Mouse (Mus musculus): ENCODE results near the gene Rdh12. TPM values are rescaled to one million over a fixed set of nuclear protein-coding genes. Genes with fewer than 3 reads are reported as not detected.

The Rdh12 gene
- polyA plus RNA-seq, 1 experiment: 0.78 TPM

DNA sequence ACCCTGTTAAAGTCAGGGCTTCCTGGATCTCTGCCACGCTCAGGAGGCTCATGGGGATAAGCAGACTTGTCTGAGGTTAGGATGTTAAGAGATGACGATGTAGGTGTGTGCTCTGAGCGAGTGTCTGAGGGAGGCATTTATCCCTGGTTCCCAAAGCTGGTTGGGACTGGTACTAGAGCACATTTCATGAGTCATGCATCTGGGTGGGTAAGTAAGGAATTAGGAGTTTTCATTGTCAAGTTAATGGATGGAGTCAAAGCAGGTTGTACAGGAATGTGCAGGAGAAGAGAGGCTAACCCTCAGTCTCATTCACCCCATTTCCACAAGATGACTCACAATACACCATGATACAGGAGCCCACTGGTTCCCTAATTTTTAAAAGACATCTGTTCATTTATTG lies 39.4 kb downstream of the Rdh12 start:
- Histone ChIP-seq H3K27me3 (replicated peaks; ENCODE audit: control insufficient read depth, insufficient read depth, low read length) (no peaks in the 10 kb centered on the region), H3K36me3 (ENCODE audit: control insufficient read depth, insufficient read depth, low read length) (peaks cover 2% of the 10 kb centered on the region), H3K27ac (ENCODE audit: insufficient read depth, low read depth, low read length) (no peak overlapping the region), H3K4me3 (ENCODE audit: insufficient read depth, low read depth, low read length) (no peak overlapping the region), H3K4me1 (ENCODE audit: control insufficient read depth, insufficient read depth, low read length) (no peaks in the 10 kb centered on the region)
- WGBS: 96% methylated on average over 3 of the region's 3 CpGs
- no peak for DNase-seq
- TF ChIP-seq CTCF (conservative IDR thresholded peaks at IDR 0.05; ENCODE audit: insufficient read depth, insufficient read length, low read depth, low read length) (no peak), POLR2A (IDR thresholded peaks at IDR 0.05; ENCODE audit: low read depth, low read length) (no peak)

DNA sequence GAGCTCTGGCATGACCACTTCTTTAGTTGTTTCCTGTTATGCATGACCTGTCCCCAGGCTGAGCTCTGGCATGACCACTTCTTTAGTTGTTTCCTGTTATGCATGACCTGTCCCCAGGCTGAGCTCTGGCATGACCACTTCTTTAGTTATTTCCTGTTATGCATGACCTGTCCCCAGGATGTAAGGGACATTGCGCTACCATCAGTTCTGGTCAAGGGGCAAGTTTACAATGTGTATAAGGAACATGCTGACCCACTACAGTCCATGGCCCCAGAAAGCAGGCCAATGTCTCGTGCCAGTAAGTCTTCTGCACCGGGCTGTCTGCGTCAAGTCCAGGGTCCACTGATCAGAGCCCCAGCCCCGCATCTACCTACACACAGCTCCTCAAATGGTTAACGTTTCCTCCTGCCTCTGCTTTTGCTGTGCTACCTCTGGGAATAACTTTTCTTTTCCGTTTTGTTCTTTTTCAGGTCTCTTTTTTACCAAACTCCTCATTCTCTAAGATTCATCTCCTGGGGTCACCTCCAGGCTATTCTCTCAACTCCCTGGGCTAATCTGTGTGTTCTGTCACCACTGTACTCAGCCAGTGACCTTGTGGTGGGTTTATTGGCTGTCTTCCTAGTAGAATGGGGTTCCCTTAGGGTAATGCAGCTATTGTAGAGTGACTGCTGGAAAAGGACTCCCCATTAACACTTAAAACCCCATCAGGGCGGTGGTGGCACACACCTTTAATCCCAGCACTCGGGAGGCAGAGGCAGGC lies 44.8 kb downstream of the Rdh12 start:
- Histone ChIP-seq H3K4me3 (ENCODE audit: insufficient read depth, low read depth, low read length) (no peak overlapping the region), H3K36me3 (ENCODE audit: control insufficient read depth, insufficient read depth, low read length) (no peaks in the 10 kb centered on the region; the same call in none of the 2 replicates), H3K27ac (ENCODE audit: insufficient read depth, low read depth, low read length) (peak overlapping the region; percentile 21; the same call in 1 of the 2 replicates), H3K4me1 (ENCODE audit: control insufficient read depth, insufficient read depth, low read length) (peaks cover 6% of the 10 kb centered on the region; the same call in 1 of the 2 replicates), H3K27me3 (replicated peaks; ENCODE audit: control insufficient read depth, insufficient read depth, low read length) (no peaks in the 10 kb centered on the region)
- TF ChIP-seq CTCF (conservative IDR thresholded peaks at IDR 0.05; ENCODE audit: insufficient read depth, insufficient read length, low read depth, low read length): no peak
- no peak for TF ChIP-seq POLR2A (IDR thresholded peaks at IDR 0.05; ENCODE audit: low read depth, low read length)
- DNase-seq: peak; percentile 30
- WGBS: 55% methylated on average over 9 of the region's 9 CpGs

DNA sequence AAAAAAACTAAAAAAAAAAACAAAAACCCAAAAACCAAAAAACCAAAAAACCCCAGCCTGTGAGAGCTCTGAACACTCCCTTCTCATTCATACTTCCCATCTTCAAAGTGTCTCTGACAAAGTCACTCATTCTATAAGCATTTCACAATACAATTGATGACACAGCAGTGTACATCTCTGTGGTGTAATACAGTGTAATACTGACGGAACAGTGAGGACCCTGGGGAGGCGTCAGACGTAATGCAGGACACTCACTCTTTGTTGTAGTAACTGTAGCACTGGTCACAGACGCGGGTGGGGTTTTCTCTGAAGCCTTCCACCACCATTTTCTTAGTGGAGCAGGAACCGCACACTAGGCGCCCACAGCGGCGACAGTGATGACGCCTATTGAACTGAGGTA lies 46.3 kb downstream of the Rdh12 start:
- WGBS: 98% methylated on average over 10 of the region's 10 CpGs
- Histone ChIP-seq H3K4me1 (ENCODE audit: control insufficient read depth, insufficient read depth, low read length) (peaks cover 6% of the 10 kb centered on the region; the same call in 1 of the 2 replicates), H3K36me3 (ENCODE audit: control insufficient read depth, insufficient read depth, low read length) (no peaks in the 10 kb centered on the region; the same call in none of the 2 replicates)

DNA sequence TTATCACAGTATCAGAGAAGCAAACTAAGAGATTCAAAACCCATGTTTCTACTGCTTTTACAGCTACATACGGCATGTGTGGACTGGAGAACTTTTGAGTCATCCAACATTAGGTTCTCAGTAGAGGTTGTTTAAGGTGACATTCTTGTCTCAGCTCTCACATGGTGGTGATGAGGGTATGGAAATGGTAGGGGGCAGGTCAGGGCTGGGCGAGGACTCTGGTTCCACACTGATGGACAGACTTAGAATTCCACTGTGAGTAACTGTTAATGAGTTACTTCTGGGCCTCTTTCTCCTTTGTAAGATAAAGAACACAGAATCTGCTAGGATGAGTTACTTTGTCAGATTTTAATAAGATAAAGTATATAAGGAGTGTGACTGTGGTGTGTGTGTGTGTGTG lies 51.4 kb downstream of the Rdh12 start:
- TF ChIP-seq CTCF (conservative IDR thresholded peaks at IDR 0.05; ENCODE audit: insufficient read depth, insufficient read length, low read depth, low read length) (no peak), POLR2A (IDR thresholded peaks at IDR 0.05; ENCODE audit: low read depth, low read length) (no peak)
- Histone ChIP-seq H3K36me3 (ENCODE audit: control insufficient read depth, insufficient read depth, low read length) (peaks cover 3% of the 10 kb centered on the region), H3K4me1 (ENCODE audit: control insufficient read depth, insufficient read depth, low read length) (no peaks in the 10 kb centered on the region), H3K4me3 (ENCODE audit: insufficient read depth, low read depth, low read length) (no peak overlapping the region), H3K27me3 (replicated peaks; ENCODE audit: control insufficient read depth, insufficient read depth, low read length) (no peaks in the 10 kb centered on the region), H3K27ac (ENCODE audit: insufficient read depth, low read depth, low read length) (no peak overlapping the region)
- 62% methylated on average over 2 of the region's 2 CpGs for WGBS
- no peak for DNase-seq

More for the DNA sequence above, 46.3 kb downstream of the Rdh12 start:
- no peak for DNase-seq
- Histone ChIP-seq H3K27me3 (replicated peaks; ENCODE audit: control insufficient read depth, insufficient read depth, low read length) (no peaks in the 10 kb centered on the region), H3K4me3 (ENCODE audit: insufficient read depth, low read depth, low read length) (no peak overlapping the region), H3K27ac (ENCODE audit: insufficient read depth, low read depth, low read length) (no peak overlapping the region)
- TF ChIP-seq POLR2A (IDR thresholded peaks at IDR 0.05; ENCODE audit: low read depth, low read length): no peak
- TF ChIP-seq CTCF (conservative IDR thresholded peaks at IDR 0.05; ENCODE audit: insufficient read depth, insufficient read length, low read depth, low read length): no peak

DNA sequence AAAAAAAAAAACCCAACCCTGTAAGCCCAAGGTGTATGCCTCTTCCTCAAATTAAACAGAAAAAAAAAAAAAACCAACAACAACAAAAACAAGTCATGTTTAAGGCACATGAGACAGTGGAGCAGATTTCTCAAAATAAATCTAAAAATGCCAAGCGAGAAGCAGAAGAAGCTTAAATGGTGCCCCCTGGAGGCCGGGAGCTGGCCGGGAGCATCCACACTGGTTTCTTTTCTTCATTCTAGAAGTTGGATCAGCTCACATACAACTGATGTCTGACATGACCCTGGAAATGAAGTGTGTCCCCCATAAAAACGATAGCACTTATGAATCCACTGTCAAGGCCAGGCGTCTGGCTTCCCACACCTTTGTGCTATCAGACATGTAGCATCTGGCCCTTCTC lies 52.3 kb downstream of the Rdh12 start:
- H3K4me1 ChIP-seq (ENCODE audit: control insufficient read depth, insufficient read depth, low read length): no peaks in the 10 kb centered on the region
- no peaks in the 10 kb centered on the region for H3K27me3 ChIP-seq (replicated peaks; ENCODE audit: control insufficient read depth, insufficient read depth, low read length)
- no peak overlapping the region for H3K4me3 ChIP-seq (ENCODE audit: insufficient read depth, low read depth, low read length)
- TF ChIP-seq POLR2A (IDR thresholded peaks at IDR 0.05; ENCODE audit: low read depth, low read length) (no peak), CTCF (conservative IDR thresholded peaks at IDR 0.05; ENCODE audit: insufficient read depth, insufficient read length, low read depth, low read length) (peak; percentile 44; the same call in 1 of the 2 replicates)
- no peak overlapping the region for H3K27ac ChIP-seq (ENCODE audit: insufficient read depth, low read depth, low read length)
- peak; percentile 20 for DNase-seq
- H3K36me3 ChIP-seq (ENCODE audit: control insufficient read depth, insufficient read depth, low read length): peaks cover 3% of the 10 kb centered on the region
- 46% methylated on average over 5 of the region's 5 CpGs for WGBS

Other genes starting within 250 kb of the Rdh12 start
- 5.3 and 7.4 TPM in 2 replicates for gene Tmem229b, start 201.3 kb upstream of the Rdh12 start, polyA plus RNA-seq (2012; rRNA removed)
- 9.3 and 10.8 TPM in 2 replicates for gene Plekhh1, start 179.8 kb upstream of the Rdh12 start, polyA plus RNA-seq (2012; rRNA removed)
- 12.4 and 17.1 TPM in 2 replicates for gene Pigh, start 119.3 kb upstream of the Rdh12 start, polyA plus RNA-seq (2012; rRNA removed)
- 19.2 and 26.3 TPM in 2 replicates for gene Arg2, start 78.1 kb upstream of the Rdh12 start, polyA plus RNA-seq (2012; rRNA removed)
- 49.4 and 50.7 TPM in 2 replicates for gene Vti1b, start 36.2 kb upstream of the Rdh12 start, polyA plus RNA-seq (2012; rRNA removed)
- gene Rdh11, start 16.6 kb upstream of the Rdh12 start, polyA plus RNA-seq (2012; rRNA removed): 13.0 and 15.2 TPM in 2 replicates
- 20.6 and 21.3 TPM in 2 replicates for gene Zfyve26, start 87.4 kb downstream of the Rdh12 start, polyA plus RNA-seq (2012; rRNA removed)
- 0.14 TPM in 2 replicates for gene Rad51b, start 88.4 kb downstream of the Rdh12 start, polyA plus RNA-seq (2012; rRNA removed)

Data from kidney, adult 2 months (tissue).